Mouse (Mus musculus) skeletal muscle tissue, postnatal 0 days (tissue): Measurements from ENCODE around the gene Otud3. TPM values are rescaled to one million over a fixed set of nuclear protein-coding genes. Genes with fewer than 3 reads are reported as not detected.

Experiments
- polyA plus RNA-seq: library from polyadenylated mRNA; unstranded; fragments of >200 nt; fragmentation: Nextera tagmentation; extraction: Ambion mirVana; gene quantifications from 2 replicates; pipeline ENCODE4 v1.2.1, GENCODE M21; 2015

The Otud3 gene
- 4.2 and 4.5 TPM in 2 replicates for polyA plus RNA-seq

GRCm38 (mm10) chr4:138913797-138914196 is at the start of gene Otud3:
Gene Otud3, minus strand, starts transcription at chr4:138913945.

GRCm38 (mm10) chr4:138877731-138878130 is 36.0 kb downstream of the Otud3 start, which contains the start of gene Pla2g2e:
Gene Pla2g2e, plus strand, starts transcription at chr4:138877942.

GRCm38 (mm10) chr4:138873864-138874263 is 39.9 kb downstream of the Otud3 start, which contains the start of gene Gm13030:
Gene Gm13030, minus strand, starts transcription at chr4:138873964.

DNA sequence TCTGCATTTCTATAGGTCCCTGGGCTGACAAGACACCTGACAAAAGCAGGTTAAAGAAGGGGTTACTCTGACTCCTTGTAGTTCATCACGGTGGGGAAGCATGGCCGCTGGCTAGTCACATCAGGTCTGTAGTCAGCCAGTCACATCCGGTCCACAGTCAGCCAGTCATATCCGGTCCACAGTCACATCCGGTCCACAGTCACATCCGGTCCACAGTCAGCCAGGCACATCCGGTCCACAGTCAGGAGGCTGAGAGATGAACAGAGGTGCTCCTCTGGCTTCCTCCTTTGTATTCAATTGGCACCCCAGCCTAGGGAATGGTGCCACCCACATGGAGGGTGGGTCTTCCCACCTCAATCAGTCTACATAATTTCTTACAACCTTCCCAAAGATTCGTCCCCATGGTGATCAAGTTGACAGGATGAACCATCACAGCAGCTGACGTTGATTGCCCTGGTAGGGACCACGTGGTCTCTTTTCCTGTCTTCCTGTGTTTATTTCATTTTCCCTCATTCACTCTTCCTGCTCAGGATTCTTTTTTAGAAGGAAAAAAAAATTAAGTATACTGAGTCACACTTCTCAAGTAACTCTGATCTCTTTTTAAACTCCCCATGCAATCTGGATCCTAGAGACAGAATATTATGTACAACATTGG is 50.3 kb downstream of the Otud3 start, which contains the start of gene Pla2g5:
Gene Pla2g5 (minus strand): TSS at position 139 of the 655 bp plus-strand sequence.

Other genes starting within 250 kb of the Otud3 start
- gene Pla2g2c, start 189.2 kb downstream of the Otud3 start, polyA plus RNA-seq, result 0.18 and 0.21 TPM in 2 replicates
- 0.31 and 0.37 TPM in 2 replicates for gene Ubxn10, start 176.8 kb downstream of the Otud3 start, polyA plus RNA-seq
- 3.3 TPM in 1 of 2 replicates, not detected in the other for gene Pla2g2f, start 156.3 kb downstream of the Otud3 start, polyA plus RNA-seq
- gene Pla2g2d, start 138.2 kb downstream of the Otud3 start, polyA plus RNA-seq, result 0.12 and 0.40 TPM in 2 replicates
- gene Pla2g5, start 50.5 kb downstream of the Otud3 start, polyA plus RNA-seq, result 1.8 and 1.9 TPM in 2 replicates
- gene Gm13030, start 40.0 kb downstream of the Otud3 start, polyA plus RNA-seq, result not detected in 2 replicates
- gene Pla2g2e, start 36.0 kb downstream of the Otud3 start, polyA plus RNA-seq, result 0.40 TPM in 1 of 2 replicates, not detected in the other
- not detected in 2 replicates for gene Rnf186, start 53.2 kb upstream of the Otud3 start, polyA plus RNA-seq
- gene Tmco4, start 58.9 kb upstream of the Otud3 start, polyA plus RNA-seq, result 3.7 and 4.1 TPM in 2 replicates
- not detected in 2 replicates for gene Htr6, start 161.6 kb upstream of the Otud3 start, polyA plus RNA-seq
- 57.6 and 57.9 TPM in 2 replicates for gene Nbl1, start 179.0 kb upstream of the Otud3 start, polyA plus RNA-seq
- gene Minos1, start 217.2 kb upstream of the Otud3 start, polyA plus RNA-seq, result 769 and 838 TPM in 2 replicates